Mouse (Mus musculus) stomach, embryonic 15.5 days (tissue): Measurements from ENCODE around the gene Rgl1. TPM values are rescaled to one million over a fixed set of nuclear protein-coding genes. Genes with fewer than 3 reads are reported as not detected.

Source experiments
- ATAC-seq: fragments of 200-750 bp; cut with Nextera tagmentation; 2 replicates; pipeline ENCODE4 v1.8.0; 2017; ENCODE audit warnings: low read depth, moderate number of reproducible peaks, moderate TSS enrichment; ENCODE audit not compliant: insufficient read depth, low FRiP score
- H3K27ac ChIP-seq: fragments of 300-500 bp; sonication (generic); 2 replicates; pipeline ENCODE4 v1.5.1; 2015; ENCODE audit warnings: mild to moderate bottlenecking, inconsistent platforms
- H3K27me3 ChIP-seq: fragments of 300-500 bp; sonication (generic); replicated peaks from 2 replicates; pipeline ENCODE4 v1.6.1; 2015; ENCODE audit warnings: inconsistent platforms
- H3K36me3 ChIP-seq: fragments of 300-500 bp; sonication (generic); 2 replicates; pipeline ENCODE4 v1.6.1; 2015; ENCODE audit warnings: inconsistent platforms
- H3K4me1 ChIP-seq: fragments of 300-500 bp; sonication (generic); 2 replicates; pipeline ENCODE4 v1.6.1; 2015; ENCODE audit warnings: inconsistent platforms
- H3K4me2 ChIP-seq: fragments of 300-500 bp; sonication (generic); 2 replicates; pipeline ENCODE4 v1.6.1; 2015; ENCODE audit warnings: mild to moderate bottlenecking, inconsistent platforms
- H3K4me3 ChIP-seq: fragments of 300-500 bp; sonication (generic); replicated peaks from 2 replicates; pipeline ENCODE4 v1.5.1; 2015; ENCODE audit warnings: inconsistent platforms
- H3K9ac ChIP-seq: fragments of 300-500 bp; sonication (generic); 2 replicates; pipeline ENCODE4 v1.6.1; 2015; ENCODE audit warnings: inconsistent platforms
- H3K9me3 ChIP-seq: fragments of 300-500 bp; sonication (generic); 2 replicates; pipeline ENCODE4 v1.6.1; 2016; ENCODE audit warnings: inconsistent platforms
- WGBS: fragments of 180-500 bp; shearing (Covaris S2); methylation state at CpG from one replicate; pipeline ENCODE4 v1.1.7; 2015; 5-methylcytosine and 5-hydroxymethylcytosine counted together
- polyA plus RNA-seq: library from polyadenylated mRNA; unstranded; fragments of >200 nt; fragmentation: Nextera tagmentation; extraction: Ambion mirVana; gene quantifications from 2 replicates; pipeline ENCODE4 v1.2.1, GENCODE M21; 2015

Rgl1 gene
- polyA plus RNA-seq, 1 experiment from 2014 or later: 41.7 TPM

GRCm38 (mm10) chr1:152549061-152549738, 217.0 kb downstream of the Rgl1 start:
- no peaks in the 10 kb centered on the region for H3K9me3 ChIP-seq
- no peak overlapping the region for H3K4me3 ChIP-seq
- 52% methylated on average over 13 of the region's 13 CpGs for WGBS
- no peak overlapping the region for H3K9ac ChIP-seq
- H3K36me3 ChIP-seq: peaks cover 5% of the 10 kb centered on the region; the same call in 1 of the 2 replicates
- 0 out of 2 replicates have a peak, but pooled peaks cover 4% of the 10 kb centered on the region for H3K4me1 ChIP-seq
- peak overlapping the region; percentile 60; the same call in 1 of the 2 replicates for H3K27ac ChIP-seq
- no peak overlapping the region for H3K4me2 ChIP-seq
- no peak for ATAC-seq
- no peaks in the 10 kb centered on the region for H3K27me3 ChIP-seq

GRCm38 (mm10) chr1:152543449-152544159, 222.5 kb downstream of the Rgl1 start:
- H3K27ac ChIP-seq: peak overlapping the region; percentile 46; the same call in 1 of the 2 replicates
- 72% methylated on average over 2 of the region's 2 CpGs for WGBS
- H3K4me3 ChIP-seq: no peak overlapping the region
- no peak for ATAC-seq
- H3K9me3 ChIP-seq: no peaks in the 10 kb centered on the region
- H3K9ac ChIP-seq: no peak overlapping the region
- H3K27me3 ChIP-seq: no peaks in the 10 kb centered on the region
- H3K36me3 ChIP-seq: peaks cover 15% of the 10 kb centered on the region; the same call in 1 of the 2 replicates
- H3K4me1 ChIP-seq: 0 out of 2 replicates have a peak, but pooled peaks cover 4% of the 10 kb centered on the region
- no peak overlapping the region for H3K4me2 ChIP-seq

GRCm38 (mm10) chr1:152542747-152543378, 223.3 kb downstream of the Rgl1 start:
- Histone ChIP-seq H3K4me3 (no peak overlapping the region), H3K27me3 (no peaks in the 10 kb centered on the region), H3K9me3 (no peaks in the 10 kb centered on the region), H3K36me3 (peaks cover 15% of the 10 kb centered on the region; the same call in 1 of the 2 replicates), H3K4me1 (0 out of 2 replicates have a peak, but pooled peaks cover 4% of the 10 kb centered on the region), H3K4me2 (no peak overlapping the region), H3K27ac (peak overlapping the region; percentile 46; the same call in 1 of the 2 replicates), H3K9ac (no peak overlapping the region)
- ATAC-seq: peak; percentile 85
- 55% methylated on average over 6 of the region's 6 CpGs for whole genome bisulfite sequencing

DNA sequence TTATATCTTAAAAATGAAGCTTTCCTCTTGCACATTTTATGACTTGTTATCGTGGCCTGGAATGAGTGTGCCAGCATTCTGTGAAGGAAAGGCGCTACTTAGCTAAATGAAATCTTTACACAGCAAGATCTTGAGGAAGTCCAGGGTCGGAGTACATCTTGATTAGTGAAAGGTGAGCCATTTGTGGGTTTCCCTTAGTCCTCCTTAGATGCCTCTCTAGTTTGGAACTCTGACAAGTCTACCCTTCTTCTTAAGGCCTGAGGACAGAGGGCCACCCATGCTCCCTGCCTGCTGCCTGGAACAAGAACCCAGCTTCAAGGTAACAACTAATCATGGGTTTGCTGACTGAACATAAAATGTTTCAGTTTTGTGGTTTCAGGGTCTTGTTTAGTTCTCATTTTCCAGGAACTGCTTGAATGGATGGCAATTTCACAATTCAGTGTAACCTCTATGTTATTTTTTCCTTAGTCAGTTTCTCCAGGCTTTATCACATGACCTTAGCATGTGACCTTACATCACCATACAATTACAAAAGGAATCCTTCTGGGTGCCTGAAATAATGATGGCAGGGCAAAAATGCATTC, 225.8 kb downstream of the Rgl1 start:
- H3K27ac ChIP-seq: no peak overlapping the region

GRCm38 (mm10) chr1:152538817-152539216, 227.3 kb downstream of the Rgl1 start:
- WGBS: 78% methylated on average over 4 of the region's 4 CpGs
- Histone ChIP-seq H3K36me3 (peaks cover 12% of the 10 kb centered on the region; the same call in 1 of the 2 replicates), H3K9me3 (no peaks in the 10 kb centered on the region), H3K4me3 (no peak overlapping the region), H3K4me1 (0 out of 2 replicates have a peak, but pooled peaks cover 4% of the 10 kb centered on the region), H3K27me3 (no peaks in the 10 kb centered on the region), H3K9ac (no peak overlapping the region), H3K27ac (no peak overlapping the region), H3K4me2 (no peak overlapping the region)
- ATAC-seq: no peak

More for the DNA sequence above, 225.8 kb downstream of the Rgl1 start:
- no peak overlapping the region for H3K4me2 ChIP-seq
- ATAC-seq: no peak
- H3K4me1 ChIP-seq: 0 out of 2 replicates have a peak, but pooled peaks cover 4% of the 10 kb centered on the region
- H3K9me3 ChIP-seq: no peaks in the 10 kb centered on the region
- H3K27me3 ChIP-seq: no peaks in the 10 kb centered on the region
- peaks cover 17% of the 10 kb centered on the region; the same call in 1 of the 2 replicates for H3K36me3 ChIP-seq
- H3K9ac ChIP-seq: no peak overlapping the region
- no peak overlapping the region for H3K4me3 ChIP-seq
- WGBS: 79% methylated on average over 3 of the region's 3 CpGs

DNA sequence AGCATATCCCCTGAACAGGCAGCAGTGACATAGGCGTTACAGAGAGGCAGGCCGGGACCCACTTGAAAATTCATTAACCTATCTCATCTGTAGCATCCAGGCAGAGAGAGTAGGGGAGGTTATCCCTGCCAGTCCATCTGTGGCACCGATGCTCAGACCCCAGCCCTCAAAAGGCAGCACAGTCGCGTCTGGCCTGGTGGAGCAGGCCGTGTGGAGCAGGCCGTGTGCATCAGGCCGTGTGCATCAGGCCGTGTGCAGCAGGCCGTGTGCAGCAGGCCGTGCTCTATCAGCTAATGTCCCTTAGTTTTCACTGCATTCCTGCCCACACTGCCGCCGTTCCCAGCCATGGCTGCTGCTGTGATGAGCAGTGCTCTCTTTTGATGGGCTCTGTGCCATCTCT, 229.0 kb downstream of the Rgl1 start:
- WGBS: 86% methylated on average over 13 of the region's 13 CpGs
- Histone ChIP-seq H3K36me3 (peaks cover 11% of the 10 kb centered on the region; the same call in 1 of the 2 replicates), H3K4me1 (0 out of 2 replicates have a peak, but pooled peaks cover 4% of the 10 kb centered on the region), H3K4me2 (no peak overlapping the region), H3K9me3 (no peaks in the 10 kb centered on the region), H3K9ac (no peak overlapping the region), H3K27ac (no peak overlapping the region), H3K27me3 (no peaks in the 10 kb centered on the region), H3K4me3 (no peak overlapping the region)
- ATAC-seq: no peak

DNA sequence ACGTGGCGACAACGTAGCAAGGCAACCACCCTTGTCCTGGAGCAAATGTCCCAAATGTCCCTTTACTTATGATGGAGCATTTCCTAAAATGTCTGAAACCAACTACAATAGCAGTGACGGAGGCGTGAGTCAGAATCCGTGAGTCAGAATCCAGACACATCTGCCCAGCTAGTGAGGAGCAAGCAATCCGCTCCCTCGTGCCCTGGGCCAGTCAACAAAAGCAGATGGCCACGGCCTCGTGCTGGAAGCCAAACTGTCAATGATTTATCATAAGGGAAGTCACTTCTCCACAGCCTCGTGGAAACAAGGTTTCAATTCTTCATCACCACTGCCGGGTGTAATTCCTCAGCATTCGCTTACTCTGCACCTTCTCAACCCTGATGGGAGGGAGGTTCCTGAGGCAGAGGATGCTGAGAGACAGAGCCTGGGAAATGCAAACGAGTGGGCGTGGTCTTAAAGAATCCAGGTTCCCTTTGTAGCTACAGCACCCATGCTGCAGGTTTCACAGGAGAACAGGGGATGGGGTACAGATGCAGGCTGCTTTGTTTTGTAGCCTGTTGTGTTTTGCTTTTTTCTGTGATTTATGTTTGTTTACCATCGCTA, 229.6 kb downstream of the Rgl1 start:
- Histone ChIP-seq H3K4me2 (no peak overlapping the region), H3K4me3 (no peak overlapping the region), H3K9ac (no peak overlapping the region), H3K9me3 (no peaks in the 10 kb centered on the region), H3K27me3 (no peaks in the 10 kb centered on the region), H3K27ac (no peak overlapping the region), H3K4me1 (0 out of 2 replicates have a peak, but pooled peaks cover 3% of the 10 kb centered on the region), H3K36me3 (peaks cover 11% of the 10 kb centered on the region; the same call in 1 of the 2 replicates)
- WGBS: 48% methylated on average over 16 of the region's 16 CpGs
- no peak for ATAC-seq

DNA sequence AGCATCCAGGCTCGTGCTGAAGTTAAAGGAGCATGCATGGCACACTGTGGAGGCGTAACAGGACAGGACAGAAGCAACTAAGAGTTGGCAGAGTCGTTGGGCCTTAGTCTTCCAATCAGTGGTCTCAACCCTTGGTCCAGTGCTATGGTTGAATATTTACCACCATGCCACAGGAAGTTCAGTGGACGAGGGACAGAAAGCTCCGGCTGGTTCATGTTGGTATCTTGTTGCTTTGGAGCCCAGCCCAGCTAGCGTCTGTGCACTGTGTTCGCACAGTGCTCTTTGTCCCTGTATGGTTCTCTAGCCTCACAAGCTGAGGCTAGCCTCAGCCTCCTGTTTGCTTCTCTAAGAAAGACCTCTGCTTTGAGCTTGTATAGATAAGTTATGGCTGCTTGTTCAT, 231.6 kb downstream of the Rgl1 start:
- no peak for ATAC-seq
- Histone ChIP-seq H3K27me3 (no peaks in the 10 kb centered on the region), H3K9ac (no peak overlapping the region), H3K4me1 (0 out of 2 replicates have a peak, but pooled peaks cover 3% of the 10 kb centered on the region), H3K27ac (no peak overlapping the region), H3K4me3 (no peak overlapping the region), H3K36me3 (peaks cover 10% of the 10 kb centered on the region; the same call in 1 of the 2 replicates), H3K4me2 (no peak overlapping the region), H3K9me3 (no peaks in the 10 kb centered on the region)
- 75% methylated on average over 7 of the region's 7 CpGs for WGBS

GRCm38 (mm10) chr1:152531498-152531897, 234.7 kb downstream of the Rgl1 start:
- no peaks in the 10 kb centered on the region for H3K27me3 ChIP-seq
- no peaks in the 10 kb centered on the region for H3K9me3 ChIP-seq
- ATAC-seq: no peak
- 43% methylated on average over 15 of the region's 15 CpGs for WGBS
- H3K4me3 ChIP-seq: no peak overlapping the region
- no peak overlapping the region for H3K4me2 ChIP-seq
- H3K9ac ChIP-seq: no peak overlapping the region
- H3K36me3 ChIP-seq: no peaks in the 10 kb centered on the region; the same call in 1 of the 2 replicates
- no peak overlapping the region for H3K27ac ChIP-seq
- H3K4me1 ChIP-seq: 0 out of 2 replicates have a peak, but pooled peaks cover 3% of the 10 kb centered on the region

- ATAC-seq: no peak
- Histone ChIP-seq H3K4me1 (0 out of 2 replicates have a peak, but pooled peaks cover 3% of the 10 kb centered on the region), H3K4me2 (no peak overlapping the region), H3K36me3 (peaks cover 5% of the 10 kb centered on the region; the same call in 1 of the 2 replicates), H3K4me3 (no peak overlapping the region), H3K27me3 (no peaks in the 10 kb centered on the region), H3K9ac (no peak overlapping the region), H3K27ac (no peak overlapping the region), H3K9me3 (no peaks in the 10 kb centered on the region)
- WGBS: 79% methylated on average over 3 of the region's 3 CpGs
Measured at GRCm38 (mm10) chr1:152528778-152529177, 237.4 kb downstream of the Rgl1 start.

DNA sequence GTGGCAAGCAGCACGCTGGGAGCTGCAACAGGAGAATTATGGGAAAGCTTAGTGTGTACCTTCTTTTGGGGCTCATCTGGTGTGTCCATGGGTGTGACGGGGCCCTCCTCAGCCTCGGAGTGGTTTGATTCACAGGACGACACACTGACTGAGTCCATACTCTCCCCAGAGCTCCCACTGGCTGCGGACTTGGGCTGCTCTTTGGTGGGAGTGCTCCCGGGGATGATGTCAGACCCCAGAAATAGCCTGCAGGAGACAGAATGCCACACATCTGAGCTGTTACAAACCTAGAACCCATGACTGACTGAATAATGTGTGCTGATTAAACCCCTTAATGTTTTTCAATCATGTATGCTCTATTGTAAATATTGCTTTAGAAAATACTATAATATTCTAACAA, 237.9 kb downstream of the Rgl1 start:
- no peak overlapping the region for H3K27ac ChIP-seq
- H3K27me3 ChIP-seq: no peaks in the 10 kb centered on the region
- 72% methylated on average over 6 of the region's 6 CpGs for WGBS
- ATAC-seq: no peak
- no peaks in the 10 kb centered on the region for H3K9me3 ChIP-seq
- H3K4me2 ChIP-seq: no peak overlapping the region
- no peak overlapping the region for H3K9ac ChIP-seq
- H3K4me1 ChIP-seq: 0 out of 2 replicates have a peak, but pooled peaks cover 3% of the 10 kb centered on the region
- peaks cover 5% of the 10 kb centered on the region; the same call in 1 of the 2 replicates for H3K36me3 ChIP-seq
- no peak overlapping the region for H3K4me3 ChIP-seq
